ENCODE assay signal across 8 mouse cellular contexts in genomic region chr8:121263390-121263775, GRCm38 (mm10).
DNase-seq lines count a peak whose midpoint lies in the region; ATAC-seq and TF ChIP-seq lines count a peak whose summit lies in the region.

No protein-coding gene starts in this region.

- no peak for ATAC-seq in hindbrain, embryonic 14.5 days (ENCODE audit: low FRiP score)
- ATAC-seq in hindbrain, embryonic 11.5 days (ENCODE audit: low FRiP score) = no peak
- peak; percentile 22; the same call in 1 of the 2 replicates for ATAC-seq in heart, embryonic 12.5 days (ENCODE audit: insufficient number of reproducible peaks, low FRiP score)
- ATAC-seq in kidney, postnatal 0 days (replicated peaks; ENCODE audit: low FRiP score, low read depth) = 0 out of 2 replicates have a peak, but pooled peaks have one; percentile 9

- H3K9me3 ChIP-seq in hindbrain, embryonic 14.5 days (ENCODE audit: control insufficient read depth, low read length) = no peaks in the 10 kb centered on the region
- H3K9me3 ChIP-seq in hindbrain, embryonic 11.5 days (ENCODE audit: control insufficient read depth, low read length) = no peaks in the 10 kb centered on the region
- no peaks in the 10 kb centered on the region for H3K9me3 ChIP-seq in heart, embryonic 12.5 days (replicated peaks)
- no peaks in the 10 kb centered on the region for H3K9me3 ChIP-seq in kidney, postnatal 0 days (replicated peaks; ENCODE audit: low read length)

- DNase-seq in hindbrain, embryonic 14.5 days (ENCODE audit: low spot score) = no peak
- no peak for DNase-seq in hindbrain, embryonic 11.5 days (ENCODE audit: low spot score)
- no peak for DNase-seq in kidney, postnatal 0 days (ENCODE audit: low spot score)
- peak; percentile 41 for DNase-seq in lung, postnatal 10 days
- DNase-seq in ovary, postnatal 14 days (ENCODE audit: low spot score) = no peak
- no peak for DNase-seq in left cerebral cortex, postnatal 14 days (ENCODE audit: low spot score in 2 of 2)
- DNase-seq in ovary, adult 18-20 months (ENCODE audit: low spot score) = no peak

- H3K9ac ChIP-seq in hindbrain, embryonic 14.5 days = no peak overlapping the region
- H3K9ac ChIP-seq in hindbrain, embryonic 11.5 days (ENCODE audit: low read depth, low read length) = no peak overlapping the region
- no peak overlapping the region for H3K9ac ChIP-seq in heart, embryonic 12.5 days
- H3K9ac ChIP-seq in kidney, postnatal 0 days (ENCODE audit: low read depth, low read length) = 0 out of 2 replicates have a peak overlapping the region, but pooled peaks have one; percentile 14

- WGBS in hindbrain, embryonic 14.5 days = 49% methylated on average over 14 of the region's 14 CpGs
- WGBS in hindbrain, embryonic 11.5 days = 49% methylated on average over 14 of the region's 14 CpGs
- WGBS in heart, embryonic 12.5 days = 37% methylated on average over 14 of the region's 14 CpGs
- 22% methylated on average over 14 of the region's 14 CpGs for WGBS in kidney, postnatal 0 days

- no peaks in the 10 kb centered on the region for H3K36me3 ChIP-seq in hindbrain, embryonic 14.5 days (replicated peaks; ENCODE audit: control insufficient read depth, insufficient read depth)
- no peaks in the 10 kb centered on the region for H3K36me3 ChIP-seq in hindbrain, embryonic 11.5 days (ENCODE audit: control insufficient read depth, insufficient read depth, low read length)
- no peaks in the 10 kb centered on the region for H3K36me3 ChIP-seq in heart, embryonic 12.5 days
- no peaks in the 10 kb centered on the region for H3K36me3 ChIP-seq in kidney, postnatal 0 days (ENCODE audit: insufficient read depth, low read length)

- peak overlapping the region; percentile 27; the same call in 1 of the 2 replicates for H3K4me2 ChIP-seq in hindbrain, embryonic 14.5 days (replicated peaks)
- H3K4me2 ChIP-seq in hindbrain, embryonic 11.5 days (replicated peaks; ENCODE audit: low read depth, low read length) = no peak overlapping the region
- peak overlapping the region; percentile 40 for H3K4me2 ChIP-seq in heart, embryonic 12.5 days
- H3K4me2 ChIP-seq in kidney, postnatal 0 days (ENCODE audit: low read length) = no peak overlapping the region

- intact Hi-C loops in left cerebral cortex, postnatal 14 days (cut with DNase I) = no loop called here

- TF ChIP-seq CTCF in kidney, postnatal 0 days (IDR thresholded peaks at IDR 0.05; ENCODE audit: low read depth) = no peak

- H3K27ac ChIP-seq in hindbrain, embryonic 14.5 days = no peak overlapping the region
- H3K27ac ChIP-seq in hindbrain, embryonic 11.5 days (ENCODE audit: low read depth, low read length) = no peak overlapping the region
- H3K27ac ChIP-seq in heart, embryonic 12.5 days (ENCODE audit: poor library complexity, severe bottlenecking) = peak overlapping the region; percentile 49
- H3K27ac ChIP-seq in kidney, postnatal 0 days = peak overlapping the region; percentile 47

- peaks cover 3% of the 10 kb centered on the region; the same call in 1 of the 2 replicates for H3K27me3 ChIP-seq in hindbrain, embryonic 14.5 days (ENCODE audit: control insufficient read depth, insufficient read depth, low read length)
- H3K27me3 ChIP-seq in hindbrain, embryonic 11.5 days (ENCODE audit: control insufficient read depth, insufficient read depth, low read length) = no peaks in the 10 kb centered on the region
- no peaks in the 10 kb centered on the region for H3K27me3 ChIP-seq in heart, embryonic 12.5 days (replicated peaks)
- no peaks in the 10 kb centered on the region for H3K27me3 ChIP-seq in kidney, postnatal 0 days (ENCODE audit: insufficient read depth, low read length)

- peaks cover 12% of the 10 kb centered on the region; the same call in 1 of the 2 replicates for H3K4me1 ChIP-seq in hindbrain, embryonic 14.5 days (replicated peaks; ENCODE audit: control insufficient read depth, insufficient read depth, low read length)
- H3K4me1 ChIP-seq in hindbrain, embryonic 11.5 days (replicated peaks; ENCODE audit: control insufficient read depth, insufficient read depth, low read length) = 0 out of 2 replicates have a peak, but pooled peaks cover 2% of the 10 kb centered on the region
- H3K4me1 ChIP-seq in heart, embryonic 12.5 days (replicated peaks) = peaks cover 36% of the 10 kb centered on the region
- H3K4me1 ChIP-seq in kidney, postnatal 0 days (replicated peaks; ENCODE audit: insufficient read depth, low read length) = peaks cover 22% of the 10 kb centered on the region

- H3K4me3 ChIP-seq in hindbrain, embryonic 14.5 days (replicated peaks; ENCODE audit: low read length) = no peak overlapping the region
- H3K4me3 ChIP-seq in hindbrain, embryonic 11.5 days (ENCODE audit: low read depth, low read length) = no peak overlapping the region
- H3K4me3 ChIP-seq in heart, embryonic 12.5 days = no peak overlapping the region
- H3K4me3 ChIP-seq in kidney, postnatal 0 days (replicated peaks; ENCODE audit: low read depth, low read length) = no peak overlapping the region

Comparison
In these comparisons a context has a peak if more than half of its experiments do, and no peak if none do; other contexts are left out.
1. H3K4me2 ChIP-seq: peak in hindbrain, embryonic 14.5 days (single experiment) and heart, embryonic 12.5 days (single experiment); none in hindbrain, embryonic 11.5 days (single experiment) and kidney, postnatal 0 days (single experiment).
2. ATAC-seq: peak in heart, embryonic 12.5 days (single experiment) and kidney, postnatal 0 days (single experiment); none in hindbrain, embryonic 14.5 days (single experiment) and hindbrain, embryonic 11.5 days (single experiment).
3. H3K27ac ChIP-seq: peak in heart, embryonic 12.5 days (single experiment) and kidney, postnatal 0 days (single experiment); none in hindbrain, embryonic 14.5 days (single experiment) and hindbrain, embryonic 11.5 days (single experiment).